Mouse (Mus musculus) neural tube, embryonic 14.5 days (tissue): ENCODE results near the gene Olfr340. TPM values are rescaled to one million over a fixed set of nuclear protein-coding genes. Genes with fewer than 3 reads are reported as not detected.
"Not testable (repeated sequence)": the region's sequence is repeated elsewhere in the genome, so short reads cannot be mapped to it uniquely, and the experiment has no call there.

Source experiments
- ATAC-seq: fragments of 200-750 bp; cut with Nextera tagmentation; 2 replicates; pipeline ENCODE4 v1.8.0; 2017; ENCODE audit warnings: low read depth, mild to moderate bottlenecking, moderate TSS enrichment, moderate library complexity
- H3K27ac ChIP-seq: fragments of 300-500 bp; sonication (generic); 2 replicates; pipeline ENCODE4 v1.5.1; 2014; ENCODE audit warnings: low read depth, mild to moderate bottlenecking, control low read depth, low read length, moderate library complexity, mixed read lengths
- H3K27me3 ChIP-seq: fragments of 300-500 bp; sonication (generic); 2 replicates; pipeline ENCODE4 v1.6.1; 2014; ENCODE audit warnings: low read length; ENCODE audit not compliant: control insufficient read depth, insufficient read depth
- H3K36me3 ChIP-seq: fragments of 300-500 bp; sonication (generic); 2 replicates; pipeline ENCODE4 v1.6.1; 2014; ENCODE audit warnings: low read length, mixed read lengths; ENCODE audit not compliant: control insufficient read depth, insufficient read depth
- H3K4me1 ChIP-seq: fragments of 300-500 bp; sonication (generic); 2 replicates; pipeline ENCODE4 v1.6.1; 2014; ENCODE audit warnings: low read length; ENCODE audit not compliant: control insufficient read depth, insufficient read depth
- H3K4me2 ChIP-seq: fragments of 300-500 bp; sonication (generic); 2 replicates; pipeline ENCODE4 v1.6.1; 2014; ENCODE audit warnings: mild to moderate bottlenecking, low read depth, low read length, control low read depth
- H3K4me3 ChIP-seq: fragments of 300-500 bp; sonication (generic); 2 replicates; pipeline ENCODE4 v1.5.1; 2014; ENCODE audit warnings: low read depth, low read length, control low read depth, mixed read lengths
- H3K9ac ChIP-seq: fragments of 300-500 bp; sonication (generic); replicated peaks from 2 replicates; pipeline ENCODE4 v1.6.1; 2014; ENCODE audit warnings: low read depth, mild to moderate bottlenecking, control low read depth, low read length, mixed read lengths
- H3K9me3 ChIP-seq: fragments of 300-500 bp; sonication (generic); 2 replicates; pipeline ENCODE4 v1.6.1; 2016; ENCODE audit warnings: low read length; ENCODE audit not compliant: control insufficient read depth
- whole genome bisulfite sequencing: fragments of 180-500 bp; shearing (Covaris S2); extraction: QIAGEN DNeasy Blood & Tissue Kit; methylation state at CpG from one replicate; pipeline ENCODE4 v1.1.7; 2014; 5-methylcytosine and 5-hydroxymethylcytosine counted together
- polyA plus RNA-seq: library from polyadenylated mRNA; unstranded; fragments of >200 nt; fragmentation: Nextera tagmentation; extraction: Ambion mirVana; gene quantifications from 2 replicates; pipeline ENCODE4 v1.2.1, GENCODE M21; 2014

Gene Olfr340
- not detected in 2 replicates for polyA plus RNA-seq

- no peak within 1 kb of the TSS for H3K9ac ChIP-seq
- H3K27me3 ChIP-seq = no peaks in the 10 kb centered on the region
- 74% methylated on average over 1 of the region's 1 CpGs for WGBS
- 0 out of 2 replicates have a peak, but pooled peaks cover 4% of the 10 kb centered on the region for H3K9me3 ChIP-seq
- no peak within 1 kb of the TSS for H3K4me2 ChIP-seq
- H3K27ac ChIP-seq = no peak within 1 kb of the TSS
- no peaks in the 10 kb centered on the region for H3K4me1 ChIP-seq
- no peak for ATAC-seq
- no peaks in the 10 kb centered on the region for H3K36me3 ChIP-seq
- no peak within 1 kb of the TSS for H3K4me3 ChIP-seq
Observed at GRCm38 (mm10) chr2:36452287-36452686, at the start of gene Olfr340. Gene Olfr340, plus strand, starts transcription at chr2:36452587.

DNA sequence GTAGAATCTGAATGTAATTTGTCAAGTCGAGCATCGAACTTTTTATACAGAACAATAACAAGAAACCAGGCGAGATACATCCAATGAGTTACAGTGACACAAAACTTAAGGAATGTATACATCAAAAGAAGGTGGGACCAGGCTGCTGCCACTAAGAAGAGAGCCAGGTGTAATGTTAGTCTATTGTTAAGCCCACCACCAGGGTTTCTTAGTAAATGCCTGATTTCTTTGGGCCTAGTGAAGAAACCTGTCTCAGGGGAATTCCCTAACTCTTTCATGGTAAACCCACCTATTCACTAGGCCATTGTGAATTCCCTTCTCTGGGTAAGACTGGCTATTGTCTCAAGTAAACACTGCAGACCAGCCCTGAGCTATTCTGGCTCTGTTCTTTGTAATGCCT lies 37.2 kb upstream of the Olfr340 start:
- H3K9ac ChIP-seq, H3K9me3 ChIP-seq, H3K27ac ChIP-seq, H3K4me2 ChIP-seq, H3K36me3 ChIP-seq, H3K27me3 ChIP-seq, H3K4me1 ChIP-seq, H3K4me3 ChIP-seq, ATAC-seq: not testable (repeated sequence)
- 88% methylated on average over 3 of the region's 3 CpGs for WGBS

- H3K27me3 ChIP-seq, H3K4me1 ChIP-seq, ATAC-seq, H3K4me2 ChIP-seq, H3K9ac ChIP-seq, H3K9me3 ChIP-seq, H3K4me3 ChIP-seq, H3K36me3 ChIP-seq, H3K27ac ChIP-seq: not testable (repeated sequence)
- 92% methylated on average over 7 of the region's 7 CpGs for WGBS
Observed at GRCm38 (mm10) chr2:36415591-36415990, 36.8 kb upstream of the Olfr340 start.

GRCm38 (mm10) chr2:36418647-36419046 lies 33.7 kb upstream of the Olfr340 start, which contains the start of gene Olfr339:
Gene Olfr339, plus strand, starts transcription at chr2:36418947.
- no peak within 1 kb of the TSS for H3K27ac ChIP-seq
- 92% methylated on average over 3 of the region's 3 CpGs for WGBS
- H3K4me1 ChIP-seq = no peaks in the 10 kb centered on the region
- H3K9me3 ChIP-seq = peaks cover 4% of the 10 kb centered on the region; the same call in 1 of the 2 replicates
- H3K9ac ChIP-seq = no peak within 1 kb of the TSS
- no peak for ATAC-seq
- H3K27me3 ChIP-seq = no peaks in the 10 kb centered on the region
- H3K4me2 ChIP-seq = no peak within 1 kb of the TSS
- no peak within 1 kb of the TSS for H3K4me3 ChIP-seq
- H3K36me3 ChIP-seq = no peaks in the 10 kb centered on the region

DNA sequence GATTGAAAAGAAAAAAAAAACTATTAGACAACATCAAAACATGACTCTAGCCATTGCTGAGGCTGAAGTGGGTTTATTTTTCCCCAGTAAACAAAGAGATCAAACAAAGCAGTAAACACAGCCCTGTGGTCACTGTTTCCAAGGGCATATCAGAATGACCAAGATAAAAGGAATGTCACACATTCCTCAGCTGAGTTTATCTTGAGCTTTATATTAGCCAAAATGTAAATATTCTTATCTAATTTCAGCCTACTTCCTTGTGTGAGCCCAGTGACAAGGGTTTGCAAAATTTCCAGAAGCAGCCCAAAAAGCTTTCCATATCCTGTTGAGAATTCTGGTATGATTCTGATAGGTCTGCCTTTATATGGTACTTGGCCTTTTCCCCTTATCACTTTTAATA lies 21.2 kb downstream of the Olfr340 start:
- H3K27ac ChIP-seq = no peak overlapping the region
- ATAC-seq = no peak
- no peak overlapping the region for H3K4me2 ChIP-seq
- no peak overlapping the region for H3K9ac ChIP-seq
- no peaks in the 10 kb centered on the region for H3K36me3 ChIP-seq
- H3K4me3 ChIP-seq = no peak overlapping the region
- peaks cover 6% of the 10 kb centered on the region; the same call in 1 of the 2 replicates for H3K9me3 ChIP-seq
- H3K4me1 ChIP-seq = no peaks in the 10 kb centered on the region
- no peaks in the 10 kb centered on the region for H3K27me3 ChIP-seq

- Histone ChIP-seq H3K27ac (no peak within 1 kb of the TSS), H3K9ac (no peak within 1 kb of the TSS), H3K36me3 (no peaks in the 10 kb centered on the region), H3K27me3 (no peaks in the 10 kb centered on the region), H3K4me1 (no peaks in the 10 kb centered on the region), H3K9me3 (0 out of 2 replicates have a peak, but pooled peaks cover 3% of the 10 kb centered on the region), H3K4me2 (no peak within 1 kb of the TSS), H3K4me3 (no peak within 1 kb of the TSS)
- ATAC-seq = no peak
Observed at GRCm38 (mm10) chr2:36482368-36482767, 30.0 kb downstream of the Olfr340 start, which contains the start of gene Olfr341. Gene Olfr341, minus strand, starts transcription at chr2:36482468.

Other genes with a start within 250 kb of the Olfr340 start
- 2.7 and 7.7 TPM in 2 replicates for gene Ptgs1, start 222.2 kb upstream of the Olfr340 start, polyA plus RNA-seq
- gene Olfr338, start 79.1 kb upstream of the Olfr340 start, polyA plus RNA-seq = not detected in 2 replicates
- gene Olfr339, start 33.6 kb upstream of the Olfr340 start, polyA plus RNA-seq = not detected in 2 replicates
- not detected in 2 replicates for gene Olfr341, start 29.9 kb downstream of the Olfr340 start, polyA plus RNA-seq
- not detected in 2 replicates for gene Olfr342, start 72.4 kb downstream of the Olfr340 start, polyA plus RNA-seq
- gene Olfr344, start 114.1 kb downstream of the Olfr340 start, polyA plus RNA-seq = not detected in 2 replicates
- gene Olfr345, start 187.5 kb downstream of the Olfr340 start, polyA plus RNA-seq = not detected in 2 replicates
- gene Olfr346, start 233.2 kb downstream of the Olfr340 start, polyA plus RNA-seq = not detected in 2 replicates